Mouse (Mus musculus) adrenal gland, postnatal 0 days (tissue): ENCODE results near the gene Krt24. TPM values are rescaled to one million over a fixed set of nuclear protein-coding genes. Genes with fewer than 3 reads are reported as not detected.

Source experiments
- polyA plus RNA-seq: library from polyadenylated mRNA; unstranded; fragments of >200 nt; fragmentation: Nextera tagmentation; extraction: Ambion mirVana; gene quantifications from 2 replicates; pipeline ENCODE4 v1.2.1, GENCODE M21; 2015

Gene Krt24
- polyA plus RNA-seq, result not detected in 2 replicates

GRCm38 (mm10) chr11:99284833-99285312 is at the start of gene Krt24:
Krt24 (minus strand) TSS chr11:99285262.

DNA sequence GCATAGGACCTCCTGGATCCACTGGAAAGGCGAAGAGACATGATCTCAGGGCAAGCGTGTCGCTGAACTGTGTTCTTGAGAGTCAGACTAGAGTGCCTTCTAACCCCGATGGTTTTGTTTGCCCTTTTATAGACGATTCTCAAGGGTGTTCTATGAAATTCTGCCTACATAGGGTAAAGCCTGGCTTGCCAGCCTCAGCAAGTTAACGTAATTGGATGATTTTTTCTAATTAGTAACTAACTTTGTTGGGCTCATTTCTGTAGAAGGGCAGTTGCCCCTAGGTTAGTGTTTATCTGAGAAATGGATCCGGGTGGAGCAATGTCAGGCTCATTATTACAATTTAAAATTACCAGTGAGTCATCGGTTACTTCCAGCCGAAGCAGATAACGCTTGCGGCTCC is 37.8 kb upstream of the Krt24 start, which contains the start of gene Krt25:
Gene Krt25, minus strand, starts transcription at position 101 of the 400 bp plus-strand sequence.

DNA sequence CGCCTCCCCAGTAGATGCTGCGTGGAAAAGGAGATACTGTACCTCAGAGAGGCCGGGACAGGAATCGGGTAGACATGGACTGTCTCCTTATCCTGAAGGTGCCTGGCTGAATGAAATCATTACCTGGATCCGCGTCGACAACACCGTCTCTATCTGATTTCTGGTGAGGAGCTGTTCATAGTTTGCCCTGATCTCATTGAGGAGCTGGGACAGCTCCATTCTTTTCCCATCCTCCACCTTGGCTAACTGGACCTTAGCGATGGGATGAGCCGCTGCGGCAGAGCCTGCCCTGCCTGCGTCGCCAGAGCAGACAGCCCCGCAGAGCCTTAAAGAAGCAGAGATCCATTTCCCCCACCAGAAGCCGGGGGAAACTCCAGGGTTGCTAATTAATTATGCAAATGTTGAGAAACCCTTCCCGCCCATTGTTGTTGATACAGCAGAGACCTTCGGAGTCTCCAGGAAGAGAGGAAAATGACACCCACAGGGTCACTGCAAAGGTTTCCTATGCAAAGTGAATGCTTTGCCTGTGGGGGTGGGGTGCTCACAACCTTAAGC is 41.2 kb downstream of the Krt24 start, which contains the start of gene Krt222:
Gene Krt222, minus strand, starts transcription at position 266 of the 555 bp plus-strand sequence.

GRCm38 (mm10) chr11:99230261-99231048 is 54.6 kb downstream of the Krt24 start, which contains the start of gene Smarce1:
Smarce1 (minus strand) TSS chr11:99231017.

Other genes with a start within 250 kb of the Krt24 start
- gene Igfbp4, start 244.0 kb downstream of the Krt24 start, polyA plus RNA-seq, result 292 and 320 TPM in 2 replicates
- 0.26 and 0.30 TPM in 2 replicates for gene Tns4, start 196.0 kb downstream of the Krt24 start, polyA plus RNA-seq
- gene Ccr7, start 130.2 kb downstream of the Krt24 start, polyA plus RNA-seq, result 0.16 and 0.32 TPM in 2 replicates
- 102 and 126 TPM in 2 replicates for gene Smarce1, start 54.2 kb downstream of the Krt24 start, polyA plus RNA-seq
- gene Krt222, start 41.2 kb downstream of the Krt24 start, polyA plus RNA-seq, result 1.3 and 1.7 TPM in 2 replicates
- gene Krt25, start 37.7 kb upstream of the Krt24 start, polyA plus RNA-seq, result not detected in 2 replicates
- gene Krt26, start 52.7 kb upstream of the Krt24 start, polyA plus RNA-seq, result not detected in 2 replicates
- not detected in 2 replicates for gene Krt27, start 65.8 kb upstream of the Krt24 start, polyA plus RNA-seq
- 0.08 and 0.14 TPM in 2 replicates for gene Krt28, start 89.6 kb upstream of the Krt24 start, polyA plus RNA-seq
- gene Krt10, start 104.1 kb upstream of the Krt24 start, polyA plus RNA-seq, result 34.8 and 42.7 TPM in 2 replicates
- not detected in 2 replicates for gene Krt12, start 137.0 kb upstream of the Krt24 start, polyA plus RNA-seq
- gene Krt20, start 152.9 kb upstream of the Krt24 start, polyA plus RNA-seq, result 1.3 and 3.1 TPM in 2 replicates
- gene Krt23, start 207.9 kb upstream of the Krt24 start, polyA plus RNA-seq, result 1.7 and 3.0 TPM in 2 replicates
- not detected in 2 replicates for gene Krt39, start 236.1 kb upstream of the Krt24 start, polyA plus RNA-seq